Mouse (Mus musculus) kidney, adult 2 months (tissue): ENCODE results near the gene Pdk2. TPM values are rescaled to one million over a fixed set of nuclear protein-coding genes. Genes with fewer than 3 reads are reported as not detected.

ENCODE experiments used
- DNase-seq: peaks from one replicate; pipeline ENCODE4 v3.0.0; 2021
- H3K27ac ChIP-seq: fragments of 200-500 bp; 2 replicates; pipeline ENCODE4 v1.5.1; 2012; ENCODE audit warnings: low read depth, low read length, control low read depth, inconsistent platforms; ENCODE audit not compliant: insufficient read depth
- H3K27me3 ChIP-seq: fragments of 200-500 bp; replicated peaks from 2 replicates; pipeline ENCODE4 v1.6.1; 2012; ENCODE audit warnings: mild to moderate bottlenecking, moderate library complexity, low read length, inconsistent platforms; ENCODE audit not compliant: control insufficient read depth, insufficient read depth
- H3K36me3 ChIP-seq: fragments of 200-500 bp; 2 replicates; pipeline ENCODE4 v1.6.1; 2012; ENCODE audit warnings: mild to moderate bottlenecking, moderate library complexity, low read length, inconsistent platforms; ENCODE audit not compliant: control insufficient read depth, insufficient read depth
- H3K4me1 ChIP-seq: fragments of 200-500 bp; 2 replicates; pipeline ENCODE4 v1.6.1; 2011; ENCODE audit warnings: low read length; ENCODE audit not compliant: control insufficient read depth, insufficient read depth
- H3K4me3 ChIP-seq: fragments of 200-500 bp; 2 replicates; pipeline ENCODE4 v1.5.1; 2011; ENCODE audit warnings: mild to moderate bottlenecking, low read depth, low read length, control low read depth; ENCODE audit not compliant: insufficient read depth
- CTCF ChIP-seq: fragments of 200-500 bp; conservative IDR thresholded peaks from 2 replicates; pipeline ENCODE4 v1.5.1; 2011; ENCODE audit warnings: low read depth, mild to moderate bottlenecking, control low read depth, low read length, moderate library complexity, mixed read lengths; ENCODE audit not compliant: insufficient read depth, insufficient read length
- POLR2A ChIP-seq: fragments of 200-500 bp; IDR thresholded peaks from one replicate; pipeline ENCODE4 v1.6.1; 2011; ENCODE audit warnings: low read depth, low read length, control low read depth
- WGBS: fragments of 180-500 bp; shearing (Covaris S2); methylation state at CpG from one replicate; pipeline ENCODE4 v1.1.7; 2018; 5-methylcytosine and 5-hydroxymethylcytosine counted together
- polyA plus RNA-seq: library from polyadenylated mRNA; depleted of rRNA; stranded (reverse); fragments of >200 nt; gene quantifications from 2 replicates; pipeline ENCODE4 v1.2.3, GENCODE M21; 2012

Gene Pdk2
- polyA plus RNA-seq, 1 experiment, result 469 TPM

GRCm38 (mm10) chr11:95002705-95003104, 38.4 kb downstream of the Pdk2 start:
- TF ChIP-seq CTCF (no peak), POLR2A (no peak)
- no peaks in the 10 kb centered on the region for H3K27me3 ChIP-seq
- H3K36me3 ChIP-seq, result no peaks in the 10 kb centered on the region
- H3K4me1 ChIP-seq, result peaks cover 5% of the 10 kb centered on the region; the same call in 1 of the 2 replicates
- no peak for DNase-seq
- 96% methylated on average over 8 of the region's 8 CpGs for WGBS
- no peak overlapping the region for H3K27ac ChIP-seq
- H3K4me3 ChIP-seq, result no peak overlapping the region

- 84% methylated on average over 21 of the region's 21 CpGs for WGBS
- no peak overlapping the region for H3K27ac ChIP-seq
Observed at GRCm38 (mm10) chr11:95001584-95002347, 39.4 kb downstream of the Pdk2 start.

GRCm38 (mm10) chr11:95001058-95001457, 40.1 kb downstream of the Pdk2 start:
- peak; percentile 78 for DNase-seq
- 5% methylated on average over 8 of the region's 8 CpGs for WGBS
- H3K4me3 ChIP-seq, result no peak overlapping the region
- no peaks in the 10 kb centered on the region for H3K27me3 ChIP-seq
- H3K36me3 ChIP-seq, result no peaks in the 10 kb centered on the region
- TF ChIP-seq POLR2A (no peak), CTCF (peak; percentile 97)
- H3K4me1 ChIP-seq, result no peaks in the 10 kb centered on the region; the same call in 1 of the 2 replicates
- peak overlapping the region; percentile 61; the same call in 1 of the 2 replicates for H3K27ac ChIP-seq

More at GRCm38 (mm10) chr11:95001584-95002347, 39.4 kb downstream of the Pdk2 start:
- H3K36me3 ChIP-seq, result no peaks in the 10 kb centered on the region
- H3K4me1 ChIP-seq, result peaks cover under 1% of the 10 kb centered on the region; the same call in 1 of the 2 replicates
- DNase-seq, result no peak
- H3K27me3 ChIP-seq, result no peaks in the 10 kb centered on the region
- H3K4me3 ChIP-seq, result no peak overlapping the region
- TF ChIP-seq POLR2A (no peak), CTCF (no peak)

- DNase-seq, result peak; percentile 82
- H3K36me3 ChIP-seq, result no peaks in the 10 kb centered on the region
- no peaks in the 10 kb centered on the region for H3K27me3 ChIP-seq
- no peaks in the 10 kb centered on the region; the same call in 1 of the 2 replicates for H3K4me1 ChIP-seq
- 31% methylated on average over 4 of the region's 4 CpGs for WGBS
- H3K4me3 ChIP-seq, result no peak overlapping the region
- peak overlapping the region; percentile 61 for H3K27ac ChIP-seq
- TF ChIP-seq CTCF, result no peak
- no peak for TF ChIP-seq POLR2A
Observed at GRCm38 (mm10) chr11:95000548-95000947, 40.6 kb downstream of the Pdk2 start.

- DNase-seq, result no peak
- Histone ChIP-seq H3K4me3 (no peak overlapping the region), H3K27me3 (no peaks in the 10 kb centered on the region), H3K27ac (peak overlapping the region; percentile 6), H3K36me3 (no peaks in the 10 kb centered on the region), H3K4me1 (no peaks in the 10 kb centered on the region; the same call in 1 of the 2 replicates)
- no peak for TF ChIP-seq CTCF
- TF ChIP-seq POLR2A, result no peak
- WGBS, result 70% methylated on average over 8 of the region's 8 CpGs
Observed at GRCm38 (mm10) chr11:95000128-95000527, 41.0 kb downstream of the Pdk2 start.

GRCm38 (mm10) chr11:94998041-94998531, 43.1 kb downstream of the Pdk2 start:
- H3K27ac ChIP-seq, result no peak overlapping the region
- no peak overlapping the region for H3K4me3 ChIP-seq
- no peaks in the 10 kb centered on the region for H3K36me3 ChIP-seq
- TF ChIP-seq POLR2A (no peak), CTCF (no peak)
- peaks cover 11% of the 10 kb centered on the region for H3K4me1 ChIP-seq
- no peaks in the 10 kb centered on the region for H3K27me3 ChIP-seq
- DNase-seq, result no peak
- 75% methylated on average over 15 of the region's 16 CpGs for WGBS

- WGBS, result 33% methylated on average over 5 of the region's 5 CpGs
- Histone ChIP-seq H3K27ac (no peak overlapping the region), H3K36me3 (no peaks in the 10 kb centered on the region), H3K27me3 (no peaks in the 10 kb centered on the region), H3K4me1 (peaks cover 12% of the 10 kb centered on the region), H3K4me3 (no peak overlapping the region)
- TF ChIP-seq POLR2A, result no peak
- TF ChIP-seq CTCF, result no peak
- DNase-seq, result no peak
Observed at GRCm38 (mm10) chr11:94997596-94997995, 43.6 kb downstream of the Pdk2 start.
